Mouse (Mus musculus): ENCODE measurements around the gene Fblim1. TPM values are rescaled to one million over a fixed set of nuclear protein-coding genes. Genes with fewer than 3 reads are reported as not detected.
A peak's percentile ranks its signal among the peaks of the same experiment; 100 is the strongest.

Gene Fblim1
- polyA plus RNA-seq, 1 experiment = 45.7 TPM

DNA sequence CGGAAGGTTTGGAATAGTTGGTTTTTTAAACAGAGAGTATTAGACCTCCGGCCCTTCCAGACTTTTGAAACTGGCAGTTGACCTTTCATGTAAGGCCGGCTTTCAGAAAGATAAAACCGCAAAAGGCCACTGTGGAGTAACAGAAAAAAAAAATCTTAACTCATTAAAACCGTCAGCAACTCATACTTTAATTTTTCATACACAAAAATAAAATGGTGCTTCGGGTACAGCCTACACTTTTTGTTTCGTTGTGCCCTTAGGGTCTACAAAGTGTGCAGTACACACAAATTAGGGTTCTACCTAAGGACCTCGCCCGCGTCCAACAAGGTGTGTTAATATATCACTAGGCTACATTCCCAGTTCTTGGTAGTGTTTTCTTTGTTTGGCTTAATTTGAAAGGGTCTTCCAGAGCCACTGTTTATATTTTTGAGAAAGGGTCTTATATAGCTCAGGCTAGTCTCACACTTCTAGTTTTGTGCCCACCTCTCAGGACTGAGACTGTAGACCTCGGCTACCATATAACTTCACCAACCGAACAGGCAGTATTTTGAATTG lies 66.6 kb downstream of the Fblim1 start:
- WGBS = 31% methylated on average over 12 of the region's 12 CpGs
- Histone ChIP-seq H3K4me3 (replicated peaks; ENCODE audit: extremely low read depth, low read depth, low read length) (peak overlapping the region; percentile 56), H3K4me1 (ENCODE audit: control insufficient read depth, insufficient read depth, low read length) (peaks cover 11% of the 10 kb centered on the region)
- no peak for TF ChIP-seq POLR2A (IDR thresholded peaks at IDR 0.05; ENCODE audit: borderline replicate concordance, extremely low read depth, low read depth, low read length)
- no peak for TF ChIP-seq CTCF (IDR thresholded peaks at IDR 0.05; ENCODE audit: insufficient read depth, low read length)
- DNase-seq = no peak

- Histone ChIP-seq H3K4me3 (replicated peaks; ENCODE audit: extremely low read depth, low read depth, low read length) (peak within 1 kb of the TSS; percentile 89), H3K4me1 (ENCODE audit: control insufficient read depth, insufficient read depth, low read length) (peaks cover 11% of the 10 kb centered on the region)
- peak; percentile 91 for DNase-seq
- no peak for TF ChIP-seq CTCF (IDR thresholded peaks at IDR 0.05; ENCODE audit: insufficient read depth, low read length)
- peak; percentile 94; the same call in 1 of the 2 replicates for TF ChIP-seq POLR2A (IDR thresholded peaks at IDR 0.05; ENCODE audit: borderline replicate concordance, extremely low read depth, low read depth, low read length)
- WGBS = under 1% methylated on average over 88 of the region's 88 CpGs
Observed at GRCm38 (mm10) chr4:141538408-141539212, 67.3 kb downstream of the Fblim1 start, which contains the start of gene Spen. Spen (minus strand) TSS chr4:141538597.

GRCm38 (mm10) chr4:141537706-141538407 lies 68.0 kb downstream of the Fblim1 start:
- under 1% methylated on average over 100 of the region's 101 CpGs for WGBS
- Histone ChIP-seq H3K4me1 (ENCODE audit: control insufficient read depth, insufficient read depth, low read length) (peaks cover 11% of the 10 kb centered on the region), H3K4me3 (replicated peaks; ENCODE audit: extremely low read depth, low read depth, low read length) (peak overlapping the region; percentile 89)
- TF ChIP-seq POLR2A (IDR thresholded peaks at IDR 0.05; ENCODE audit: borderline replicate concordance, extremely low read depth, low read depth, low read length) (no peak), CTCF (IDR thresholded peaks at IDR 0.05; ENCODE audit: insufficient read depth, low read length) (no peak)
- DNase-seq = no peak

GRCm38 (mm10) chr4:141537226-141537610 lies 68.7 kb downstream of the Fblim1 start:
- no peak for DNase-seq
- Histone ChIP-seq H3K4me1 (ENCODE audit: control insufficient read depth, insufficient read depth, low read length) (peaks cover 11% of the 10 kb centered on the region), H3K4me3 (replicated peaks; ENCODE audit: extremely low read depth, low read depth, low read length) (peak overlapping the region; percentile 89)
- WGBS = under 1% methylated on average over 14 of the region's 14 CpGs
- TF ChIP-seq CTCF (IDR thresholded peaks at IDR 0.05; ENCODE audit: insufficient read depth, low read length) (no peak), POLR2A (IDR thresholded peaks at IDR 0.05; ENCODE audit: borderline replicate concordance, extremely low read depth, low read depth, low read length) (no peak)

DNA sequence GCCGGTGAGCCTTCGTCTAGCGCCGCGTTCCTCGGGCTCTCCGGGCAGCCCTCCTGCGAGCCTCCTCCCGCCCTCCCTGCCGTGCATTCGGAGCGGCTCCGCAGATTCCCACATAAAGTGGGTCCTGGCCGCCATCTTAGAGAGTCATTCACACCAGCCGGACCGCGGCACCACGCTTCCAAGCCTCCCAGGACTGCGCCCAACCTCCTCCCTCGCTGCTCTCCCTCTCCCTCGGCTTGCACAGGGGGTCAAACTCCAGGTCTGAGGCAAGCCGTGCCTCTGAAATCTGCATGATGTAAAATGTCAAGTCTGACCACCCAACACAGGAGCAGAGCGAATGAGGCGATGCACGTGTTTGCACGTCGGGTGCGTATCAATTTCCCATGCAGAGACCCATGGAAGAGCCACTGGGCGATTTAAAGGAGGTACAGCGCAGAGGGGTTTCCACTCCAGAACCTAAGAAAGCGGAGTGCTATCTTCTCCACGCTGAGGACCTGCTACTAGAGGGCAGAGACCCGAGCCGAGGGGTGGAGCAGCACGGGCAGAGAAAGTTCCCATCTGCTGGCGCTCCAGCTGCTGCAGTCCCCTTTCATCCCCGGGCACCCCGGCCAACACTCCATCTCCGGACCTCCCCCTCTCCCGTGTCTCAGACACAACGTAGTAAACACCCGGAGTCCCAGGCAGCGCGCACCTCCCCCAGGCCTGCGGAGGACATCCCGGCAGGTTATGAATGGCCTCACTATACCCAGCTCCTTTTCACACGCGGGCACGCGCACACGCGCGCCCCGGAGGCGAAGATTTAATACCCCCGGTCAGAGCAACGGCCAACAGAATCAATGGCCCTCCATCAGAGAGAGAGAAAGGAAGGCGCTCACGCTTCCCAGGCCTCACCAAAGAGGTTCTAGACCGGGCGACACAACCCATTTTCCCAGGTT lies 69.3 kb downstream of the Fblim1 start:
- peaks cover 11% of the 10 kb centered on the region for H3K4me1 ChIP-seq (ENCODE audit: control insufficient read depth, insufficient read depth, low read length)
- peak; percentile 59 for DNase-seq
- TF ChIP-seq CTCF (IDR thresholded peaks at IDR 0.05; ENCODE audit: insufficient read depth, low read length) = no peak
- WGBS = under 1% methylated on average over 61 of the region's 61 CpGs
- H3K4me3 ChIP-seq (replicated peaks; ENCODE audit: extremely low read depth, low read depth, low read length) = peak overlapping the region; percentile 89

DNA sequence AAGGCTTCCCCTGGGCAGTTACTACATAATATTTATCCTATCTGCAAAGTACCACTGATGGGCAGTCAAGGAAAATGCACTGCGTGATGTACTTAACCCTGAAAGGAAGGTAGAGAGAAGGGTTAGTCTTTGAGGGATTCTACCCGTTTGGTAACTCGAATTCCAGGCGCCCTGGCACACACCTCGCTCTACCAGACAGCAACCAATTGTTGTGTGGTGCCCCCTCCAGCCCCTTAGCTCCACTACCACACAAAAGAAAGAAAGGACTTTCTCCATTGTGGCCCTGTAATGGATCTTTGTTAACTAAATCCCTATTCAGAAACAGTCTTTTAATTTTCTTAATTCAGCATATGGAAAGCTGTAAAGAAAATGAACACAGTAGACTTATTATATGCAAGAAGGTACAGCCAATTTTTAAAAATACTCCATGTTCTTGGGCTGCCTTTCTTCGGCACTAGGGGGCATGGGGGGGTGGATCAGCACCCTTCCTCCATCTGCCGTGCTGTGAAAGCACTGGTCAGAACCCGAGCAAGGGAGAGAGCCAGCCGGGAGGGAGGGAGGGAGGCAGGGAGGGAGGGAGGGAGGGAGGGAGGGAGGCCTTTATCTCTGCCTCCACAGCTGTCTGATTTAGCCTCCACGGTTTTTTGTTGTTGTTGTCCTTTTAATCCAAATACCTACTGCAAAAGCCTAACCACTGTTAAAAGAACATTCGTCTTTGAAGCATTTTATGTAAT lies 70.8 kb downstream of the Fblim1 start:
- TF ChIP-seq POLR2A (IDR thresholded peaks at IDR 0.05; ENCODE audit: borderline replicate concordance, extremely low read depth, low read depth, low read length) = no peak
- TF ChIP-seq CTCF (IDR thresholded peaks at IDR 0.05; ENCODE audit: insufficient read depth, low read length) = peak; percentile 36
- WGBS = 27% methylated on average over 10 of the region's 11 CpGs
- peak overlapping the region; percentile 36 for H3K4me3 ChIP-seq (replicated peaks; ENCODE audit: extremely low read depth, low read depth, low read length)

DNA sequence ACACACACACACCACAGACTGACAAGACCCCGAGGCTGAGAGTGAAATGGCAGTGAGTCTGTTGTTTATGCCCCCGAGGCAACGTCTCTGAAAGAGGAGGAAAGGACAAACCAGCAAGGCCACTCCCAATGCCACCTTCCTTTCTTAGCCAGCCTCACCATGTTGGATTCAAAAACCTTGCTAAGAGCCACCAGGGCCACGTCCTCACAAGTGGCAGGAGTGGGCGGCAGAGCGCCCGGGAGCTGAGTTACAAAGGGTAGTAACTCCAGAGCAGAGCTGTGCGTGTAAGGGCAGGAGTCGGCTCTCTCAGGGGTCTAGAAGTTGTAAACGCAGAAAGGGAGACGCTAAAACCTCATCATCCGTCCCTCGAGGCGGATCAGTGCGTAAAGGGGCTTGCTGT lies 74.9 kb downstream of the Fblim1 start:
- Histone ChIP-seq H3K4me1 (ENCODE audit: control insufficient read depth, insufficient read depth, low read length) (peaks cover 8% of the 10 kb centered on the region), H3K4me3 (replicated peaks; ENCODE audit: extremely low read depth, low read depth, low read length) (no peak overlapping the region)
- no peak for DNase-seq
- TF ChIP-seq CTCF (IDR thresholded peaks at IDR 0.05; ENCODE audit: insufficient read depth, low read length) = no peak
- no peak for TF ChIP-seq POLR2A (IDR thresholded peaks at IDR 0.05; ENCODE audit: borderline replicate concordance, extremely low read depth, low read depth, low read length)
- 73% methylated on average over 15 of the region's 15 CpGs for WGBS

More for the DNA sequence above, 70.8 kb downstream of the Fblim1 start:
- peaks cover 11% of the 10 kb centered on the region for H3K4me1 ChIP-seq (ENCODE audit: control insufficient read depth, insufficient read depth, low read length)
- peak; percentile 37 for DNase-seq

DNA sequence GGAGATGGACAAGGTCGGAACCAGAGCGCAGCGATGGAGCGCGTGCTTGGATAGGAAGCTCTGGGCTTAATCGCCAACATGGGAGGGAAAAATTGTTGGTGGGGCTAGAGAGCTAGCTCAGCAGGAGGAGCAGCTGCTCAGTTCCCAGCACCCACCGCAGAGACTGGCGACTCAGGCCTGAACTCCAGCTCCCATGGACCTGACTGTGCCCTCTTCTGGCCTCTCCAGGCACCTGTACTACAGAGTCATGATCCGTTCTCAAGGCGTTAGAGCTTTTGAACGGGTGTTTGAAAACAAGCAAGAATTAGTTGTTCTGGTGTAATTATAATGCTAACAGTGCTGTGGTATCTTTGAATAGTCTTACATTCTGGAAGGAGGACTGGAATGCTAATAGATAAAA lies 77.0 kb downstream of the Fblim1 start:
- 87% methylated on average over 11 of the region's 11 CpGs for WGBS
- no peak overlapping the region for H3K4me3 ChIP-seq (replicated peaks; ENCODE audit: extremely low read depth, low read depth, low read length)
- TF ChIP-seq CTCF (IDR thresholded peaks at IDR 0.05; ENCODE audit: insufficient read depth, low read length) = no peak
- no peak for TF ChIP-seq POLR2A (IDR thresholded peaks at IDR 0.05; ENCODE audit: borderline replicate concordance, extremely low read depth, low read depth, low read length)
- DNase-seq = no peak
- H3K4me1 ChIP-seq (ENCODE audit: control insufficient read depth, insufficient read depth, low read length) = peaks cover 6% of the 10 kb centered on the region

Measured in lung, adult 2 months (tissue).